Mouse (Mus musculus): ENCODE results near the gene Fat4. TPM values are rescaled to one million over a fixed set of nuclear protein-coding genes. Genes with fewer than 3 reads are reported as not detected.

Gene Fat4
- total and polyA plus RNA-seq, 3 experiments = not detected

DNA sequence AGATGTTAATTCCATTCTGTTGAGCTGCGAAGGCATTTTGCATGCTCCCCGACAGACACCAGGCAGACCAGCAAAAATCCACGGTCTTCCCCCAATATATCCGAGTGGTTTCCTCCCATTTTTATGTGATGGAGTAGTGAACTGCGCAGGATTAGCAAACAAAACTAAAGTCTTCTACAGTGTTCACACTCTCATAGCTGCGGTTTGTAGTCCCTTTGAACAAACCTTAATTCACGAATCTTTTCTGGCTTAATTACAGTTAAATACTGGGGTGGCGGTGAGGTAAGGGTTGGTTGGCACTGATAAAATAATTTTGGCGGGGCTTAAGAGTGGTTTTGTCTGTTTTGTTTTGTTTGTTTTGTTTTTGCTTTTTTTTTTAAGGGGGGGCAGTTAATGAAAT lies 3.1 kb upstream of the Fat4 start:
- Histone ChIP-seq H3K9me3 (replicated peaks; ENCODE audit: low read length) (peaks cover 35% of the 10 kb centered on the region), H3K4me2 (ENCODE audit: insufficient read depth, low read depth, poor library complexity, severe bottlenecking) (no peak overlapping the region), H3K4me3 (replicated peaks in 1 of 3; ENCODE audit: low read depth in 2 of 3, low read length in 2 of 3, poor library complexity in 1 of 3) (no peak overlapping the region), H3K9ac (ENCODE audit: insufficient read depth, low read depth) (no peak overlapping the region), H3K4me1 (ENCODE audit: control insufficient read depth in 1 of 2, insufficient read depth in 2 of 2) (peaks cover 0 to 7% of the 10 kb centered on the region in 2 experiments; a peak in 2 of 4 replicates), H3K36me3 (replicated peaks in 1 of 2; ENCODE audit: control insufficient read depth in 1 of 2, insufficient read depth in 1 of 2, low read length in 1 of 2) (no peaks in the 10 kb centered on the region), H3K79me2 (replicated peaks; ENCODE audit: control insufficient read depth, extremely low read depth, insufficient read depth, poor library complexity, severe bottlenecking) (no peaks in the 10 kb centered on the region), H3K27me3 (replicated peaks) (no peaks in the 10 kb centered on the region), H3K27ac (ENCODE audit: insufficient read depth, low read depth) (no peak overlapping the region)
- dilution Hi-C loops (cut with MboI; ENCODE audit: extremely low pct_ligation_motif_present, extremely low pct_unique_long_range_greater_than_20kb, low sequenced_read_pairs) (no loop called here), in situ Hi-C loops (cut with MboI; ENCODE audit: low pct_ligation_motif_present, low pct_unique_long_range_greater_than_20kb, low sequenced_read_pairs) (loop anchor here (25.0 kb wide), 2 partner anchors 929 to 1529 kb away; no protein-coding TSS in a partner anchor)
- DNase-seq (ENCODE audit: extremely low read depth) = no peak
- no peak for TF ChIP-seq POLR2AphosphoS2 (IDR thresholded peaks at IDR 0.05; ENCODE audit: low read depth, low read length)

GRCm38 (mm10) chr3:38884276-38884675 lies 2.5 kb upstream of the Fat4 start:
- DNase-seq (ENCODE audit: extremely low read depth) = peak; percentile 56
- no peak overlapping the region for H3K4me3 ChIP-seq (replicated peaks in 1 of 3; ENCODE audit: low read depth in 2 of 3, low read length in 2 of 3, poor library complexity in 1 of 3)
- dilution Hi-C loops (cut with MboI; ENCODE audit: extremely low pct_ligation_motif_present, extremely low pct_unique_long_range_greater_than_20kb, low sequenced_read_pairs) = no loop called here

DNA sequence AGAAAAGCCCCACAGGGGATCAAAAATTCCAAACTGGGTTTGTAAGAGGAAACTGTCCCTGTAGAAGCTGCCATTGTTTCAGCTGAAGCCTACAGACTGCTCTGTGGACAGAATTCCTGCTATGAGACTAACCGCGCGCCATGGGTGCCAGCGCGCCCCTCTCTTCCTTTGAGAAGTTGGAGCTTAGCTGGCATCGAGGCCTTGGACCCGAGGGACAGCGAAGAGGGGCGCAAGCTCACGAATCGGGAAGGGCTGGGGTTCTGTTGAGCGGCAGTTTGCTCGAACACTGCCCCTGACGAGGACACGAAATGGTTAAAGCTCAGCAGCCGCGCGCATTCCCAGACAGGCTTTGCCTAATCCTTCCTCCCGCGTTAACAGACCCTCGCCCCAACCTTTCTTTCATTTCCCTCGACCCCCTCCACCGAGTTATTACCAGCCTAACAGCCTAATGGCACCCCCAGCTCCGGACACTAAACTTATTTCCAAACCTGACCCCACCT lies 1.8 kb upstream of the Fat4 start:
- no peak for DNase-seq (ENCODE audit: extremely low read depth)
- no peaks in the 10 kb centered on the region for H3K79me2 ChIP-seq (replicated peaks; ENCODE audit: control insufficient read depth, extremely low read depth, insufficient read depth, poor library complexity, severe bottlenecking)
- no peaks in the 10 kb centered on the region for H3K36me3 ChIP-seq (replicated peaks in 1 of 2; ENCODE audit: control insufficient read depth in 1 of 2, insufficient read depth in 1 of 2, low read length in 1 of 2)
- dilution Hi-C loops (cut with MboI; ENCODE audit: extremely low pct_ligation_motif_present, extremely low pct_unique_long_range_greater_than_20kb, low sequenced_read_pairs) (no loop called here), in situ Hi-C loops (cut with MboI; ENCODE audit: low pct_ligation_motif_present, low pct_unique_long_range_greater_than_20kb, low sequenced_read_pairs) (loop anchor here (25.0 kb wide), 2 partner anchors 927 to 1527 kb away; no protein-coding TSS in a partner anchor)
- H3K9ac ChIP-seq (ENCODE audit: insufficient read depth, low read depth) = no peak overlapping the region
- no peaks in the 10 kb centered on the region for H3K27me3 ChIP-seq (replicated peaks)
- H3K4me2 ChIP-seq (ENCODE audit: insufficient read depth, low read depth, poor library complexity, severe bottlenecking) = no peak overlapping the region
- peaks cover 35% of the 10 kb centered on the region for H3K9me3 ChIP-seq (replicated peaks; ENCODE audit: low read length)
- no peak overlapping the region for H3K27ac ChIP-seq (ENCODE audit: insufficient read depth, low read depth)
- no peak for TF ChIP-seq MAZ (IDR thresholded peaks at IDR 0.05; ENCODE audit: low read depth, low read length)
- TF ChIP-seq USF2 (conservative IDR thresholded peaks at IDR 0.05; ENCODE audit: low read depth, low read length) = no peak
- no peak for TF ChIP-seq MAX (IDR thresholded peaks at IDR 0.05; ENCODE audit: low read length)
- no peak for TF ChIP-seq ZC3H11A (IDR thresholded peaks at IDR 0.05; ENCODE audit: low read depth, low read length)
- TF ChIP-seq MEF2A (IDR thresholded peaks at IDR 0.05; ENCODE audit: borderline replicate concordance, low read depth, low read length) = no peak
- no peak overlapping the region for H3K4me3 ChIP-seq (replicated peaks in 1 of 3; ENCODE audit: low read depth in 2 of 3, low read length in 2 of 3, poor library complexity in 1 of 3)
- H3K4me1 ChIP-seq (ENCODE audit: control insufficient read depth in 1 of 2, insufficient read depth in 2 of 2) = peaks cover 0 to 7% of the 10 kb centered on the region in 2 experiments; a peak in 2 of 4 replicates

More at GRCm38 (mm10) chr3:38884276-38884675, 2.5 kb upstream of the Fat4 start:
- H3K27me3 ChIP-seq (replicated peaks) = no peaks in the 10 kb centered on the region
- TF ChIP-seq ZC3H11A (IDR thresholded peaks at IDR 0.05; ENCODE audit: low read depth, low read length) = peak; percentile 17; the same call in 1 of the 2 replicates
- TF ChIP-seq KAT2A (IDR thresholded peaks at IDR 0.05; ENCODE audit: insufficient replicate concordance, low read length) = no peak
- no peak for TF ChIP-seq MAZ (IDR thresholded peaks at IDR 0.05; ENCODE audit: low read depth, low read length)
- TF ChIP-seq SIN3A (IDR thresholded peaks at IDR 0.05; ENCODE audit: low read length) = no peak
- no peak for TF ChIP-seq MAFK (IDR thresholded peaks at IDR 0.05; ENCODE audit: insufficient replicate concordance, low read length)
- no peak for TF ChIP-seq USF1 (IDR thresholded peaks at IDR 0.05; ENCODE audit: low read depth, low read length)
- TF ChIP-seq ZKSCAN1 (IDR thresholded peaks at IDR 0.05; ENCODE audit: borderline replicate concordance, low read depth, low read length) = no peak
- TF ChIP-seq MXI1 (IDR thresholded peaks at IDR 0.05; ENCODE audit: low read depth, low read length) = no peak
- peak; percentile 82 for TF ChIP-seq RAD21 (IDR thresholded peaks at IDR 0.05; ENCODE audit: low read depth, low read length)
- TF ChIP-seq BHLHE40 (IDR thresholded peaks at IDR 0.05; ENCODE audit: low read depth, low read length) = no peak
- no peak for TF ChIP-seq ZMIZ1 (IDR thresholded peaks at IDR 0.05; ENCODE audit: low read depth, low read length)
- no peak for TF ChIP-seq GABPA (IDR thresholded peaks at IDR 0.05; ENCODE audit: insufficient replicate concordance, low read depth, low read length)
- TF ChIP-seq CTCF (conservative IDR thresholded peaks at IDR 0.05 in 1 of 2, IDR thresholded peaks at IDR 0.05 in 1 of 2; ENCODE audit: low read depth in 2 of 2, low read length in 2 of 2) = peak; percentile 41 to 73; a peak in 3 of 4 replicates
- TF ChIP-seq SMC3 (IDR thresholded peaks at IDR 0.05; ENCODE audit: low read depth, low read length) = peak; percentile 64
- no peak overlapping the region for H3K9ac ChIP-seq (ENCODE audit: insufficient read depth, low read depth)
- peaks cover 0 to 7% of the 10 kb centered on the region in 2 experiments; a peak in 2 of 4 replicates for H3K4me1 ChIP-seq (ENCODE audit: control insufficient read depth in 1 of 2, insufficient read depth in 2 of 2)
- H3K36me3 ChIP-seq (replicated peaks in 1 of 2; ENCODE audit: control insufficient read depth in 1 of 2, insufficient read depth in 1 of 2, low read length in 1 of 2) = no peaks in the 10 kb centered on the region
- H3K79me2 ChIP-seq (replicated peaks; ENCODE audit: control insufficient read depth, extremely low read depth, insufficient read depth, poor library complexity, severe bottlenecking) = no peaks in the 10 kb centered on the region
- H3K27ac ChIP-seq (ENCODE audit: insufficient read depth, low read depth) = no peak overlapping the region
- in situ Hi-C loops (cut with MboI; ENCODE audit: low pct_ligation_motif_present, low pct_unique_long_range_greater_than_20kb, low sequenced_read_pairs) = loop anchor here (25.0 kb wide), 2 partner anchors 928 to 1528 kb away; no protein-coding TSS in a partner anchor
- peaks cover 35% of the 10 kb centered on the region for H3K9me3 ChIP-seq (replicated peaks; ENCODE audit: low read length)
- no peak overlapping the region for H3K4me2 ChIP-seq (ENCODE audit: insufficient read depth, low read depth, poor library complexity, severe bottlenecking)

Measured in CH12.LX (cell line).